Mouse (Mus musculus) activated CD4-positive, CD25-positive, alpha-beta regulatory T cell, adult 4 months (primary cell): ENCODE results near the gene Lman1l. TPM values are rescaled to one million over a fixed set of nuclear protein-coding genes. Genes with fewer than 3 reads are reported as not detected.

Experiments
- ATAC-seq: one replicate; pipeline ENCODE4 v1.8.0; 2017
- polyA plus RNA-seq, 2 experiments: library from polyadenylated mRNA; unstranded; fragments of 100-300 nt; shearing (Covaris generic); gene quantifications; one replicate each; pipeline ENCODE4 v1.2.1; 2017

Gene Lman1l
- polyA plus RNA-seq, 2 experiments from 2014 or later = not detected

DNA sequence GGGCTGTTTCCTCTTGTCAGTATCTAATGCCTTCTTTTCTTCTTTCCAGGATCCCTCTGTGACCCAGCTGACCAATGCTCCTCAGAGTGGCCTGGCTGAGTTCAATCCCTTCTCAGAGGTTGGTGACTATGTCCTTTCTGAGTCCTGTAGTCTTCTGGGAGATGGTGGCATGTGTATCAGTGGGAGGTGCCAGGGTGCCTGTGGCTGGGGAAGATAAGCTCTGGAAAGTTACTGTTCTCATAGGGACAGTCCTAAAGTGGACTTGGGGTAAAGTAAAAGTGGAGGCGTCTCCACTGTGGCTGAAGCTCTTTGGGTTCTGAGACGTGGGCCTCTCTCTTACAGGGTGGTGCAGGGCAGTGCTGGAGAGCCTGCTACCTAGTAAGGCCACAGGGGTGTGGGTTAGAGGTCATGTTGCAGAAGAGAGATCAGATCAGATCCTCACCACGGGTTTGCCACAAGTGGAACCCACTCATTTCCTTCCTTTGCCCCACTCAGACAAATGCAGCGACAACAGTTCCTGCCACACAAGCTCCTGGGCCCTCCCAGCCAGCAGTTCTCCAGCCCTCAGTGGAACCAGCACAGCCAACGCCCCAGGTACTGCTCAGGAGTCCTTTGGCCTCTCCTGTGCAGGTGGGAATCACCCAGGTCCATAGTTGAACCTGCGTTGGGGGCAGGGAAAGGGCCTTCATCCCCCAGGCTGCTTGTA, 43.3 kb downstream of the Lman1l start:
- ATAC-seq = peak; percentile 43

DNA sequence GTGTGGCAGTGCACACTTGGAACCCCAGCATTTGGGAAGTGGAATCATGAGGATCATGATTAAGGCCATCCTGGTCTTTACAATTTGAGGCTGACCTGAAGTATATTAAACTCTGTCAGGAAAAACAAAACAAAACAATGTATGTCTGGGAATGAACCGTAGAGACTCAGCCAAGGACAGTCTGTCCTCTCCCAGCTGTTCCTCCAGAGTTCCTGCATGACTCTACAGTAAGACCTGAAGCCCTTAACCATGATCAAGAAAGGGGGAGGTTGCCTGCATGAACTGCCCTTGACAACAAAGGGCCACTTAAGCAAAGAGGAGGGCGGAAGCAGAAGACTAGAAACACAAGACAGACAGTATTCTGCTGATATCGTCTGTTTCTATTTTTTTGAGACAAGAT, 45.0 kb downstream of the Lman1l start:
- no peak for ATAC-seq

DNA sequence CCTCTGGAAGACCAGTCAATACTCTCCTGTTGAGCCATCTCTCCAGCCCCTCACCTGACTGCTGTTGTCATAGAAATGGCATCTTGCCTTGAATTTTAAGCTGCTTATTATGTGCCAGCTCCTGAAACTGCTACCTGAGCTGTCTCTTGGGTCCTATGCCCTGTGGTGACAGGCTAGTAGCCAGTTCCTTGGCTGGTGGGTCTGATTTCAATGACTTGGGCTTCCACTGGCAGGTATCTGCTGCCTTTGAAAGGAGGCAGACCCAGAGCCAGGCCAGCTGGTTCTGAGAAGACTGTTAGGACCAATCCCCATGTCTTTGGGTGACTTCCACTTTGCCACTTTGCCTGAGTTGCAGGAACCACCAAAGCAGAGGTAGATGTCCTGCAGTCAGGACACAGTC, 46.2 kb downstream of the Lman1l start:
- no peak for ATAC-seq

DNA sequence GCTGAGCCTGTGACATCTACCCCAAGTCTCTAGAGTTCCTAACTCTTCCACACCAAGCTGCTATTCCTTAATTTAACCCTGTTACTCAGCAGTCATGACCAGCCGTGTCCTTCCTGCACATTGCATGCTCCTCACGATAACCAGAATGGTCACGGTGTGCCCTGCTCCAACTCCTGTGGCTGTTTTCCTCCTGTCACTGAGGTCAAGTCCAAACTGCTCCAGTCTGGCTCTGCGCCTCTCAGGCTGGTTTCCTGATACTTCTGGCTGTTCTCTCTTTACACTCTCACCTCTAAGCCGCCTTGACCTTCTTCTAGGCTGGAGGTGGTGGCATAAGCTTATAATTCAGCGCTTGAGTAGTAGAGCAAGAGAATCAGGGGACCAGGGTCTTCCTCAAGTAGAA, 52.1 kb downstream of the Lman1l start:
- ATAC-seq = no peak

DNA sequence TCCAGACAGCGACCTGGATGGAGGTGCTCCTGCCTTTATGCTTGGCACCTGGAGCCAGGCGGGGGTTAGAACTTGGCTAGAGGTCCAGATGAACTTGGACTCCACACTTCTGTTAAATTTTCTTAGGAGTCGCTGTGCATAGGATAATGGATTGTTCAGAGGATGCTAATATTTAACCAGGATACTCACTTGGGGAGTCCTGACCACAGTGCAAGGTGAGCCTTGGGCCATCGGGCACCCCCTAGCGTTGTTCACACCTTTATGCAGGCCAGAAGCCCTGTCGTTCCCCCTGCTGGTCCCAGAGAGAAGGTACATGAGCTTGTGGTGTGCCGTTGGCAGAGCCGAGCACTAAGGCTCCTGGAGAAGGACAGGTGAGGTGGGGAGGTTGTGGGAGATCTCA, 53.7 kb downstream of the Lman1l start:
- ATAC-seq = no peak

DNA sequence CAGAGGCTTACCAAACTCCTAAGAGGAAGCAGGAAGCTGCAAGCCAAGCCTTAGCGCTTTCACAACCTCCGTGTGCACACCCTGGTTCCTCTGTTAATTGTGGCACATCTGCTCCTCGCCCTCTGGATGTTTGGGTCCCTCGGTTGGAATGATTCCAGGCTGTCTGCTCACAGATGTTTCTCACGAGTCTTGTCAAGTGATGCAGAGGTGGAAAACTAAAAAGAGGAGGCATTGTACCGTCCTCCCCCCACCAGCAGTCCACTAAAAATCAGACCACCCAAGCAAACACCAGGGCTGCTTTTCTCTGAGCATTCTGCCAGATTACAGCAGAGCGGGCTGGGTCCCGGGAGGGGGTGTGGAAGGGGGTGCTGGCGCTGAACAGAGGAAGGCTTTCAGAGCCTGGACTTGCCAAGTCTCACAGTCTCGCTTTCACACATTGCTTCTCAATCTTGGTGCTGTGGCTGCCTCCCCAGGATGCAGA, 54.8 kb downstream of the Lman1l start:
- no peak for ATAC-seq

DNA sequence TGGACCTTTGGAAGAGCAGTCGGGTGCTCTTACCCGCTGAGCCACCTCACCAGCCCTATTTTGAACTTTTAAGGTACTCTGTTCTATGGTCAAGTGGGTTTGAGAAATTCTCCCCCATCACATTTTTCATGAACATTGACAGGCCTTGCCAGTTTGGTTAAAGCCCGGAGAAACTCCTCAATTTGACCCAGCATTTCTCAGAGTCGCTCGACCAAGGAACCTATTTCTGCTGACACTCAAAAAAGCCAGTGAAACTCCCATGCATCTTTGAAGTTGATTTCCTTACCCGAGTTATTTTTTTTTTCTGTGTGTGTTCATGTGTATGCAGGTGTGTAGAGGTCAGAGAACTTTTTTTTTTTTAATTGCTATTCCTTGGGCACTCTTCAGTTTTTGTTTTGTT, 56.0 kb downstream of the Lman1l start:
- ATAC-seq = no peak

DNA sequence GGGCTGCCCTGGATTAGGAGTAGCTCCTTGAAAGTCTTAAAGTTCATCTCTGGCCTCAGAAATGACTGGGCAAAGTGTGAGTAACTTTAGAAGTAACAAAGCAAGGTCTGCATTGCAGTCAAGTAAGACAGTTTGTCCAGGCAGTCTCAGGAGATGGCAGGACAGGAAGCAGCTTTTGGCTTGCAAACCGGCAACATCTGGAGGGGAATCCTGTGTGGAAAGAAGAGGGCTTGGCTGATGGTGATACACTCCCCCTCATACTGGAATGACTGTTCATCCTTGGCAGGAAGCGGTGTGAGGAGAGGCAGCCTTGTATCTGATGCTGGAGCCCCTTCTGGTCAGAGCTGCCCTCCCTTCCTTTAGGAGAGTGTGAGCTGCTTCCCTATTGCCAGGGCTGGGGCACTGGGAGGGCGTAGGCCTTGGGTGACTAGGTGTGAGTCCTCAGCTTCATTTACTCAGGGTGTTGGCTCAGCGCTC, 57.6 kb downstream of the Lman1l start:
- no peak for ATAC-seq

DNA sequence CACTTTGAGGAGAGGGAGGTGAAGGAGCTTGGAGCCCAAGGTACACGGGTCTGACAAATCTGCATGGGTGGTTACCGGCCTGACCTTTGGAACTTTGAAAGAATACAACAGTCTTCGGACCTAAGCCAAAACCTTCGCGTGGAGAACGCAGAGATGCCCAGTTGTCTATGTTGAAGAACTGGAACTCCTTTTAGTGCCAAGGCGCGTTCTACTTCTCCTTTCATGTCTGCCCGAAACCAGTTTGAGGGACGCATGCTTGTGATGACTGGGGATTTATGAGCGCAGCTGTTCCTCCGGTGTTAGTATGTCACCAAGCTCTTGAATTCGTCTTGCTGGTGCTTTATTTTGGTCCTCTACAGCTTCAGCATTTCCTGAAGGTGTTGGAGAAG, 58.9 kb downstream of the Lman1l start:
- ATAC-seq = no peak

DNA sequence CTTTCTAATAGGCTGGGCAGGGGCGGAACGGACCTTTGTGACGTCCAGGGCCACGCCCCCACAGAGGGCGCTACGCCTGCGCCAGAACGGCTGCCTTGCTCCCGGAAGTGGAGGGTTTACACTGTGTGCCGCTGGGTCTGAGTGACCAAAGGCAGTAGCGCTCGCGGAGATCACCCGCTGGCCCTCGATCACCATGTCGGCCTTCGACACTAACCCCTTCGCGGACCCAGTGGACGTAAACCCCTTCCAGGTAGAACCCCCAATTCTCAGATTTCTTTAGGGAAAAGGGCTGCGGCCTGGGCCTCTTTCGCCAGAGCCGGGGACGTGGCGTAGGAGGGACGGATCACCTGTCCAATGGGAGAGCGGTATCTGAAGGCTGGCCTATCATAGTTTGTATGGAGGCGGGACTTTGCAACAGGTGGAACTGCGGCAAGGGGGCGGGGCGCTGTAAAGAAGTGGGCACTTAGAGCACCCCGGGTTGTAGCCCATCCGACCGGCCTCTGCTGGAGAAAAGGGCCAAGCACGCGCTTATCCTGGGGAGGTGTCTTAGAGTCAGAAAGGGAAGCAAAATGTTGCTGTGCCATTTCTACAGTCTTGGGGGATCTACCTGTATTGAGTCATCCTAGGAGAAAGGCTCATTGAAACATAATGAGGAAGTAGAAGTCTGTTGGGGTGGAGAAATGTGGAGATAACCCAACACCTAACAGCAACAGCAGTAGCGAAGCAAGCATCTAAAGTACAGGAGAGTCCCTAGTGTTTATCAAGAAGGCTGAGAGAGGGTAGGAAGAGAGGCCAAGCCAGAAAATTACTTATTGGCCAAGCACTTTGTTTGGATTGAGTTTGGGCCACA, 59.5 kb downstream of the Lman1l start, which contains the start of gene Scamp2:
Gene Scamp2, plus strand, starts transcription at position 83 of the 850 bp plus-strand sequence.
- ATAC-seq = peak; percentile 94

DNA sequence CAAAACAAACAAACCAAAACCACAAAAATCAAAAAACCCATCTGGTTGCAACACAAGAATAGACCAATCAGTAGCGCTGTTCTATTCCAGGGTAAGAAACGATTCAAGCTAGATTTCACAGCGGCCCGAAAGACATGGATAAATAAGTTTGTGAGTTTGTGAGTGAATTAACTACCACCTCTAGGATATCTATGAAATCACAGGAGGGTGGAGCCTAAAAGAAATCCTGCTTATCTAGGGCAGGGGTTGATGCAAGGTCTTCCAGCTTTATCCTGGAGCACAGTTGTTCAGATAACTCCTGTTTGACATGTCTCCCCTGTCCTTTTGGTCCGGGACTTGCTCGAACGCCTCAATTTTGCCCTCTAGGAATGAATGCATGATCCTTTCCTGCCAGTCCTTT, 60.3 kb downstream of the Lman1l start:
- ATAC-seq = no peak

DNA sequence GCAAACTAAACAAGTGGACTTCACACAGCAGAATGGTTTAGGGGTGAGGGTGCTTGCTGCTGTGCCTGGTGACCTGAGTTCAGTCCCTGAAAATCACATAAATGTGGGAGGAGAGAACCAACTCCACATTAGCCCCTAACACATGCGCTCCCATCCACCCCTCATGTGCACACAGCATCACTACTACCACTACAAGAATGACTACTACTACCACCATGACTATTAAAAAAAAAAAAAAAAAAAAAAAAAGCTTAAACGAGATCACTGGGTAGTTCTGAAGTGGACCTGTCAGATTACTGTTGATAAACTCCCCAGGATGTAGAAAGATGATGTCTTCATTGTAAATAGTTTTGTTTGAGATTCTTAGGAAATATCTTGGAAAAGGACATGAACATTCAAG, 61.0 kb downstream of the Lman1l start:
- ATAC-seq = no peak

DNA sequence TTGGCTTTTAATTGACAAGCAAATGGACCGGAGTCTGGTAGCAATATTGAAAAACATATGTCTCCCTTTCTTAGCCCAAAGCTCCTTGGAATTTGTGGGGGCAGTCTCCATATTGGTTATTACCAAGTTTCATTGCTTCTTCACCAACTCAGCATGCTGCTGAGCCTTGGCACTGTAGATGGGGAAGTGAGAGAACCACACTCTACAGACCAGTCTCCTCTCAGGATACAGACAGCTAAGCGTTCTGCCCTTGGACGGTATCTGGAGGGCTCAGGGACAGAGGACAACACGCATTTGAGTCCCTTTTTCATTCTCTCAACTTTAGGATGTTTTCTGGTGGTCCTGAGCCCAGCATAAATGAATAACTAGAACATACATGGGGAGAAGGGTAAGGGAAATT, 61.9 kb downstream of the Lman1l start:
- no peak for ATAC-seq

DNA sequence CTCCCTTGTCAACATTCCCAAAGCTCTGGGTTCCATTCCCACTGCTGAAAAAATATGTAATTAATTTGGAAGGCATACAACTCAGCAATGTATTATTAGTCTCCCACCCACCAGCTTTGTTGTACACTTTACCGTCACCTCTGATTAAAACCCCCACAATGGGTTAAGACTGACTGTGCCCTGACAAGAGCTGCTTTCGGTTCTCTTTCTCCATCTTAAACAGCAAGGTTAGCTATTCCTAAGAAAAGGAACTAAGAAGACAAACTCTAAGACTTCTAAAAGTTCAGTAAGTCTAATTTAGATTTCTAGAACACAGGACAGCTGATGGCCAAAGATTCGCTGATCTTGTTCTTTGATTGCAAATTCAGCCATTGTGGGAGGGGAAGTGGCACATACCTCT, 63.4 kb downstream of the Lman1l start:
- ATAC-seq = no peak

Other genes with a start within 250 kb of the Lman1l start
- 100 to 1,000 TPM; 117 to 128 TPM for gene Ppcdc, start 180.7 kb downstream of the Lman1l start, polyA plus RNA-seq
- gene Scamp5, start 152.7 kb downstream of the Lman1l start, polyA plus RNA-seq = under 1 TPM in 1 of 2 experiments, not detected in 1; 0.50 TPM
- gene Rpp25, start 116.7 kb downstream of the Lman1l start, polyA plus RNA-seq = not detected
- gene Cox5a, start 99.5 kb downstream of the Lman1l start, polyA plus RNA-seq = 100 to 1,000 TPM; 315 to 368 TPM
- gene Fam219b, start 83.2 kb downstream of the Lman1l start, polyA plus RNA-seq = 10 to 100 TPM; 21.7 to 33.7 TPM
- 10 to 100 TPM in 1 of 2 experiments, 1 to 10 TPM in 1; 7.8 to 14.8 TPM for gene Mpi, start 68.0 kb downstream of the Lman1l start, polyA plus RNA-seq
- 10 to 100 TPM; 68.7 to 92.7 TPM for gene Scamp2, start 59.8 kb downstream of the Lman1l start, polyA plus RNA-seq
- gene Ulk3, start 31.3 kb downstream of the Lman1l start, polyA plus RNA-seq = 10 to 100 TPM; 25.1 to 29.3 TPM
- gene Cplx3, start 14.5 kb downstream of the Lman1l start, polyA plus RNA-seq = not detected
- gene Csk, start 32.9 kb upstream of the Lman1l start, polyA plus RNA-seq = 100 to 1,000 TPM; 118 to 146 TPM
- gene Cyp1a2, start 62.9 kb upstream of the Lman1l start, polyA plus RNA-seq = not detected
- gene Cyp1a1, start 67.2 kb upstream of the Lman1l start, polyA plus RNA-seq = not detected
- 10 to 100 TPM; 23.1 to 26.5 TPM for gene Edc3, start 87.8 kb upstream of the Lman1l start, polyA plus RNA-seq
- gene Clk3, start 145.1 kb upstream of the Lman1l start, polyA plus RNA-seq = 10 to 100 TPM; 70.7 to 77.8 TPM
- gene Arid3b, start 216.0 kb upstream of the Lman1l start, polyA plus RNA-seq = 10 to 100 TPM; 23.3 to 26.5 TPM